Mouse (Mus musculus) urinary bladder, postnatal 36 days (tissue): ENCODE data around the gene Lpp.

Source experiments
- DNase-seq, 2 experiments: peaks; one replicate each; pipeline ENCODE4 v3.0.0; 2022; ENCODE audit warnings: low spot score in 2 of 2, mixed read lengths in 1 of 2

Lpp gene

DNA sequence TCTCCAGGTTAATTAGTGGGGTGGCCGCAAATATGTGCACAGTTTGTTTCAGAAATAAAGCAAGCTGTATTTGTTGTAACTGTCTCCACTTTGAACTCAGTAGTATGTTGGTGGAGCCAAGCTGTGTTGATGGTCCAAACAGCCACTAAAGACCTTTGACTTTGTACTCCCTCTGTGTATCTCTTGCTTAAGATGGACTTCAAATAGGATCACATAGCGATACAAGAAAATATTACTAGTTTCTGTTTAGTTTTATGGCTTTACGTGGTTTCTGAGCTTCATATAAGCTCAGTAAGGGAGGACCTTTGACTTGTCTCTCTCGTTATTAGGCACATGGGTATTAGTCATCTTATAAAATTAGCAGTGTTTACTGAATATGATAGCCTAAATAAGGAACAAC lies 485.7 kb downstream of the Lpp start:
- DNase-seq: no peak

DNA sequence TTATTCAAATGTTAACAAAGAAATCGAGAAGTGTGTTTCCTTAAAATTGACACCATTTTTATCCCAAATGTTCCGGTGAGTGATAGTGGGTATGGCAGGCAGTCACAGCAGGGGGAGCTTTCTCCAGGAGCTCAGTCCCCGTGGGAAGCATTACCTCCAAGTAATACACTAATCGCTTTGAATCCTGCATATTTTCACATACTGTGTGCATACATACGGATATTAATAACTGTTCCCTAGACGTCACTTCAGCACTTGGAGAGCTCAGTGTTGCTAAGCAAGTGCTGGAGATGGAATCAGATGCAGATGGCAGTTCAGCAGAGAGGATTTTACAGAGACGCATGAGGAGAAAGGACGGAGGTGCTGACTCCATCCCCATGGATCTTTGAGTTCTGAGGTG lies 487.4 kb downstream of the Lpp start:
- DNase-seq: no peak

- DNase-seq: no peak
These were observed 488.9 kb downstream of the Lpp start for GRCm38 (mm10) chr16:24881981-24882775.

- DNase-seq: no peak
These were observed 490.7 kb downstream of the Lpp start for GRCm38 (mm10) chr16:24884017-24884416.

DNA sequence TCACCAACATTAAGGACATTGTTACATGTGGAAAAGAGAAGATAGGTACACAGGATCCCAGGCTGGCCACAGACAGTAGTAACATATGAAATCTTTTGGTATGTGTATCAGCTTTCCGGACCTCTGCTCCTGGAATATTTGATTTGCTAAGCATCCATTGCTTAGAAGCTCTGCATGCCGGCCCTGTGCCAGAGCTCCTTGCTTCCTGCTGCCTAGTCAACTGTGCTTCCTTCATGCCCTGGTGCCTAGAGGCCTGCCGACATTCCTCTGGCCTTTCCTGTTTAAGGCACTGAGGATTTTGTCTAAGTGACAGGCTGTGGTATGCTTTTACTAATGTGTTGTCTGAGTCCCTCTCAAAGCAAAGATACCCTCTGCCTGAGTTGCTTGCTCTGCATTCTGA lies 493.0 kb downstream of the Lpp start:
- no peak for DNase-seq

- no peak for DNase-seq
These were observed 493.6 kb downstream of the Lpp start for GRCm38 (mm10) chr16:24886943-24887342.

DNA sequence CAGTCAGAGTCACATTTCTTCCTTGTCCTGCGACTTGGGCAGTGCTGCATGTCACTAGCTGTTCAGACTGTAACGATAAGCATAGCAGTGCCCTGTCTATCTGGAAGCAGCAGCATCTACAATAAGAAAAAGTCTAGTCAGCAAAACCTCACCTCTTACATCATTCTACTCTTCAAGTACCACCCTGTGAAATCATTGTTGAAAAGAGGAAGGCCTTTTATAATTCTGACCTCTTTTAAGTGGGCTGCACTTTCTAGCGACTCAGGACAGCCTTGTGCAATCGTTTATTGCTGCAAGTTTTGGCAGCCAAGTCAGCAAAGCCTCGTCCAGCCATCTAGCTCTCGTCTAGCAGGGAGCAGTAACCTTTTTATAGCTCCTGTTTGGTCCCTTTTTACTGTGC lies 498.1 kb downstream of the Lpp start:
- DNase-seq: peak in 1 of 2 experiments; percentile 70

GRCm38 (mm10) chr16:24895160-24895559 lies 501.9 kb downstream of the Lpp start:
- no peak for DNase-seq

DNA sequence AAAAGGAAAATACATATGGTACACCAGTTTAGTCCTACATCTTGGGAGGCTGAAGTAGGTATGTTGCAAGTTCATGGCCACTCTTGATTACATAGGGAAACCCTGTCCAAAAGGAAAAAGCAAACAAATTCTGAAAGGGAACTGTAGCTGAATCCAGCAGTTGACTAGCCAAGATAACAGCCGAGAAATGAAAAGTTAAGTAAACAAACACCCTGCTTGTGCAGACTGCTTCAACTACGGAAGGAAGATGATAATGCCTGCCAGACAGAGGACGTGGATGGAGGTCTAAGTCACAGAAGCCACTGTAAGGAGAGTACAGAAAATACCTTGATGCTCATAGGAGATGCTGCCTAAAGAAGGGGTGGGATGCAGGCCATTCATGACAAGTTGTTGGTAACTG lies 504.3 kb downstream of the Lpp start:
- DNase-seq: no peak

- DNase-seq: no peak
These were observed 507.0 kb downstream of the Lpp start for GRCm38 (mm10) chr16:24900241-24900796.

- no peak for DNase-seq
These were observed 508.0 kb downstream of the Lpp start for GRCm38 (mm10) chr16:24901139-24901859.

- no peak for DNase-seq
These were observed 508.8 kb downstream of the Lpp start for GRCm38 (mm10) chr16:24902111-24902510.

DNA sequence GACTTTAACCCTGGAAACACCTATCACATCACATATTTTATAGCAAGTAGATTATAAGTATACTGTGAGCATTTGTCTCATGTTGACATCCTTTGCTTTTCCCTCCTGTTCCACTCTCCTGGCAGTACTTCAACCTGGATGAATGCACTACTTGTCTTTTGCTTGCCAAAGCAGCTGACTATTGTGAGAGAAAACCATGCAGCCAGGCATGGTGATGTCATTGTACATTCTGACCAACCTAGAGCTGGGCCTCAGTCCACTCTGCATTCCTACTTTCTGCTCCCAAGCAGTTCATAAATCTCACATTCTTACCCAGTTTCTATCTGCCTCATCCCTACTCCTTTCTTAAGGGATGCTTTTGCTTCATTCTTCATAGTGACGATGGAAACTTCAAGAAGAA lies 515.6 kb downstream of the Lpp start:
- no peak for DNase-seq

- no peak for DNase-seq
These were observed 517.0 kb downstream of the Lpp start for GRCm38 (mm10) chr16:24910321-24910720.

DNA sequence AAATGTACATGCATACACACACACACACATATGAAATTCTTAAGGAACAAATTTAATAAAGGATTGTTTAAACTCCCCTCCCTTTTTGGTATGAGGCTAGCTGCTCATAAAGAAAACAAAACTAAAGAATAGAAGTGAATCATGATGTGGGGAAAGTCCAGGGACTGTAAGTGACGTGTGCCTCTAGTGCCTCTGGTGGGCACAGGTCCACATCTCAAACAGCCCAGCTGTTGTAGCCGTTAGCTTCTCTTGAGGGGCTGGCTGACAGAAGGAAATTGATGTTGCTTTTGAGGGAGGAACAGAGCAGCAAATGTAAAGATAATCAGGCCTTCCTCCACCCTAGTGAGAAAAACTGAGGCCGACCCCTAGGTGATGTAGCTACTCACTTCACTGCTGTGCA lies 517.5 kb downstream of the Lpp start:
- no peak for DNase-seq

GRCm38 (mm10) chr16:24912381-24912780 lies 519.1 kb downstream of the Lpp start:
- no peak for DNase-seq

DNA sequence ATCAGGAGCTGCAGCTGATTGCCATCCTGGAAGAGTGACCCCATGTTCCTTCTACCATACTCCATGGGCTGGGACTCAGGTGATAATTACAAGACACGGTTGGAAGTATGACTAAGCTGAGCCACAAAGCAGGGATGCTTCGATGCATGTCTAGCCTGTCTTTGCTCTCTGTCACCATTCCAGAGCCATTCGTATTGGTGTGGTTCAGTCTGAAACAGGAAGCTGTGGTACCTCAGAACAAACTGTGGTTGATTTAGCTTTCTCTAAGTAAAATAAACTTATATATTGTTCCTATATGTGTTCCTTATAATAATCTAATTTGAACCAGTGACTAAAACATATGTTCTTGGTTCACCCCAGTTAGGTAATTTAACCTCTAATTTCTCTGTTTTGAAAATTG lies 519.7 kb downstream of the Lpp start:
- no peak for DNase-seq

GRCm38 (mm10) chr16:24913641-24914392 lies 520.5 kb downstream of the Lpp start:
- peak in 1 of 2 experiments; percentile 36 for DNase-seq

GRCm38 (mm10) chr16:24914393-24914751 lies 521.1 kb downstream of the Lpp start:
- DNase-seq: no peak

DNA sequence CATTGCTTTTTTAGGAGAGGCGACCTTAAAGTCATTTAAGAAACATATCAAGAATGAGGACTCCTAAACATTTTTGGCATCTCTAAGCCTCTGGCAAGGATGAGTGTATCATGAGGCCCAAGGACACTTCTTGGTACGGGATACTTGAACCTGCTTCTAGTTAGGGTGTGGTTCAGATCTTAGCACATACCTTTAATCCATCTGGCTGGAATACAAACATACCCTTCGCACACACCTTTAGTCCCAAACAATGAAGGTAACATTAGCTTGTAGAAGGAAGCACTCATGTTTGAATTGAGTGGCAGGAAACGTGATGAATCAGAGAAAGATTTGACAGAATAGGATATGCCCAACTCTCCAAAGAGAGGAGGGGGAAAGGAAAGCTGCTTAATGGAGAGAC lies 522.2 kb downstream of the Lpp start:
- DNase-seq: no peak

GRCm38 (mm10) chr16:24919349-24920012 lies 526.2 kb downstream of the Lpp start:
- no peak for DNase-seq

GRCm38 (mm10) chr16:24930070-24930469 lies 536.8 kb downstream of the Lpp start:
- DNase-seq: no peak
